Mouse (Mus musculus) mesoderm, embryonic 11.5 days (tissue): ENCODE measurements around the gene Otx2.
"Not testable (repeated sequence)": the region's sequence is repeated elsewhere in the genome, so short reads cannot be mapped to it uniquely, and the experiment has no call there.

ENCODE experiments used
- DNase-seq: peaks from one replicate; pipeline ENCODE4 v3.0.0-alpha.2; 2012; ENCODE audit warnings: low read depth, low spot score

Gene Otx2

GRCm38 (mm10) chr14:48653676-48654510, 19.7 kb downstream of the Otx2 start:
- DNase-seq: no peak

DNA sequence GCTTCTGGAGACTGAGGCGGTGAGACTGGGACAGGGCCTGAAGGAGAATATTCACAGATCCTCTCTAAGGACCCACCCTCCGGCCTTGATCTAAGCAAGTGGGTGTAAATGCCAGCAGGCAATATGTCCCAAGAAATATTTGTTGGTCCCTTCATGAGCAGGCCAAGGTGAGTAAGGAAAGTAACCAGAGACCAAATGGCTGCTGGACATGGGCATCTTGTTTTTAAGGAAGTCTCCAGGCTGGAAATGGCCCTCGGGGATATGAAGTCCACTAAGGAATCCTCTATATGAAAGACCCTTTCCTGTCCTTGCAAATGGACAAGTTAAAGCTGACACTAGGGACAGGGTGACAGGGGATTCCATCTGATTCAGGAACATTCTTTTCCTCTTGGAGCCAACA, 20.5 kb downstream of the Otx2 start:
- no peak for DNase-seq

DNA sequence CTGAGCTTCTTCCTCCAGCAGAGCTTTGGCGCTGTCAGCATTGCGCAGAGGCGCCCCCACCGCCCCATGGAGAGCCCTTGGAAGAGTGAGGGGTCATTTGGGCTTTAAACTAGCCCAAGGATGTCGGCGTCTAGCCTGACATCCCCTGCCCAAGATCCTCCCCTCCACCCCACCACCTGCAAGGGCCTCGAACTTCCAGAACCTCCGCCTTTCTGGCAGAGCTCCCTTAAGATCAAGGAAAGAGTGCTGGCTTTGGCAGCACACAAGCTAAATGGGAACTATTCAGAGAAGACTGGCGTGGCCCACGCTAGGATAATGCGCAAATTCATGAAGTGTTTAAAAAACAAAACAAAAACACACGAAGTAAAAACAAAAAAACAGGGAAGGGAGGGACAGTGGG, 21.4 kb downstream of the Otx2 start:
- no peak for DNase-seq

GRCm38 (mm10) chr14:48651471-48652211, 22.0 kb downstream of the Otx2 start:
- no peak for DNase-seq

DNA sequence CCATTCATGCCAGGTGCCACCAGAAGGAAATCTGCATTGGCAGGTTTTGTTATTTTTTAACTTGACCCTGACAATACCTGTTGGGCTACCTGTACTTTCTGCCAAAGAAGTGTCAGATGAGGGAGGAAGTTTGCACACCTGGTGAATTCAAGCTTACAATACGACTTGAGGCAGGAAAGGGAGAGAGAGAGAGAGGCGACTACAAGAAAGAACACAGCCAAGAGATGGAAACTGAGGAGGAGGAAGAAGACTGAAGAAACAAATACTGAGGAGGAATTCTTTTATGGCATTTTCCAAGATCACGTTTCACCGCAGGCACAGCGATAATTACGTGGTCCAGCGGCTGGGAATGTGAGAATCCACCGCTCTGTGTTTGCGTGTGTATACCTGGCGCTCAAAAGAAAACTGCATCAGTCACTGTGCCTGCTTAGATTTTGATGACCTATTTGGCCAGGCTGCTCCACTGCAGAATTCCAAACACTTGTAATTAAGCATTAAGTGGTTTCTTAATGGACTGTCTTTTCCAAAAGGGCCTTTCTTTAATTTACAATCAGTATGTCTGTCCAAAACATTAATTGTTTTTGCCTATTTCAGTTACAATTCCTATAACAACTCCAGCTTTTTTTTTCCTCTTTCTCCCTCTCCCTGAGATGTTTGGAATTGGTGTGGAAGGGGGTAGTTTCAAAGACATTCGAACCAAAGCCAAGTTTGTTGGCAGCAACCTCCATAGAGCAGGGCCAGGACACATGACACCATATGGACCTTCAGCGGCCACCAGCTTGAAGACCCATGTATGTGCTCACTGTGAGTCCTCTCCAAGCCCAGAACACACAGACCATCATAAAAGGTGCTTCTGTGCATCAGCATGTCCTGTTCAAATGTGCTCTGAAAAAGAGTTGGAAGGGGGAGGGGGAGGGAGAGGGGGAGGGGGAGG, 31.9 kb downstream of the Otx2 start:
- no peak for DNase-seq

- DNase-seq: no peak
Measured at GRCm38 (mm10) chr14:48633141-48633540, 40.5 kb downstream of the Otx2 start.

- DNase-seq: no peak
Measured at GRCm38 (mm10) chr14:48632335-48632734, 41.3 kb downstream of the Otx2 start.

GRCm38 (mm10) chr14:48631486-48631885, 42.1 kb downstream of the Otx2 start:
- no peak for DNase-seq

- no peak for DNase-seq
Measured at GRCm38 (mm10) chr14:48629404-48629803, 44.2 kb downstream of the Otx2 start.

DNA sequence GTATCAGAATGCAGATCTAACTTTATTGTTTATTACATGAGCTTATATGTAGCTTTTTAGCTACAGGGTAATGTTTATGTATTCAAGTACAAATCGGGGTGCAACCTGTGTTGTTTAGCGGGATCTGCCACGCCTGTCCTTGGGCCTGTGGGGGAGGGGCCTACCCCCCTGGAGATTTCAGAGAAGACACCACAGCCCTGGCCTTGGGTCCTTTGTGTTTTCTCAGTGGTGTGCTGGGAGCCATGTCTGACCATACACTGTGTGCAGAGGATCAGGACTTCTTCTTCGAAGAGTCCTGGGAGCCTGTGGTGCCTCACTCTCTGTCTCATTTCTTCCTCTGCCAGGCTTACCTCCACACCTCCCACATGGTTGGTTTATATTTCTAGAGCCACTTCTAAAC, 47.3 kb downstream of the Otx2 start:
- no peak for DNase-seq

DNA sequence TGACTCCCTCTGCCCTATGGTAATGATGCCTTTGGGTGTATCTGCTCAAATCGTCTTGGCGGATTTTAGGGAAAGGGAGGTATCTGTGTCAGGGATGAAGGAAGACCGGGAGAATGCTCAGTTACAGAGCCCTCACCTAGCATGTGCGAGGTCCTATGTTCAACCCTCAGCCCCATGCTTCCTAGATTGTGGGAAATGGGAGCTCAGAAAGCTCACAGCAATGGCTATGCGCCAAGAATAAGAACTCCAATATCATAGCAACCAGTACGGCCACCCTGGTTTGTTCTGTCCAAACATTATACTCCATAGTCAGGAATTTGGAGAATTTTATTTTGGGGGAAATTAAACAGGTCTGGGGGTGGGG, 48.3 kb downstream of the Otx2 start:
- DNase-seq: no peak

GRCm38 (mm10) chr14:48624596-48625330, 48.9 kb downstream of the Otx2 start:
- DNase-seq: no peak

- DNase-seq: not testable (repeated sequence)
Measured at GRCm38 (mm10) chr14:48622726-48623125, 50.9 kb downstream of the Otx2 start.

DNA sequence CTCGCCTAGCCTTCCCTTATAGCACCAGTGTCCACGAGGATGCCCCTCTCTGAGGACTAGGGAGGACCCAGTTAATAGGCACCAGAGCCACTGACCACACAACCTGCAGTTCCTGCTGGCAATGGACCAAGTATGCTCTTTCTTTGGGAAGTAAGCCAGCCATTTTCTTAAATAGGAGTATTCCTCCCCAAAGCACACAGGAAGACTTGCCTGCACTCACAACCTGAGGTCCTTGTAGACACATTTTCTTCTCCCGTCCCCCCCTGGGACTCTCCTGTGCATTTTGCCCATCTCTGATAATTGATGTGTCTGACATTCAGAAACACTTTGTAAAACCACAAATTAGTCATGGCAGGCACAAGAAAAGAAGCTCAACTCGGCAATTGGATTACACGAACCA, 57.3 kb downstream of the Otx2 start:
- no peak for DNase-seq

DNA sequence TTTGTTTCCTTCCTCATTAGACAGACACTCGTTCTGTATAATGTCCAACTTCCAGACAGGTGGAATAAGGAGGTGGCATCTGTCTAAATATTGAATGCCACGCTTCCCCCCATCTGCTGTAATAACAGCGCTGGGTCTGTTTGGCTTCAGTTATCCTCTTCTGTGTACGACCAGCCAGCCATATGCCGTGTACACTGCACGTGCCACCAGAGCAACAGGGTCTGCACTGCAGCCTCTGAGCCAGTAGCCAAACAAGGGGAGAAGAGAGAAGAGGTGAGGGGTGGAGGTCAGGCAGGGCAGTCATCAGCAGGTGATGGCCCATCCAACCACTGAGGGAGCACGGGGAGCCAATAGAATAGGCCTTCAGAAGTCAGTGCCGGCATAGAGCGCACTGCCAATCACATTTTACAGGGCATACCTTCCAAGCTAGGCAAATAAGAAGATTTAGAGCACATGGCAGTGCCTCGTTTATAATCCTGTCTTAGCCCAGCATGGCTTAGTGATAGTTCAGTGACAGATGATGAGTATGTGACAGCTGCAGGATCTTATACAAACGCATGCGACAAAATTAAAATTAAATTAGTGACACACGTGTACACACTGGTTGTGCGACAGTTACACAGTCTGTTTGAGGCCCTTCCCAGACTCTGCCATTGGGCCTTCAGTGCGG, 64.8 kb downstream of the Otx2 start:
- no peak for DNase-seq
